Mouse (Mus musculus) embryonic facial prominence, embryonic 15.5 days (tissue): Measurements from ENCODE around the gene Sart1. TPM values are rescaled to one million over a fixed set of nuclear protein-coding genes. Genes with fewer than 3 reads are reported as not detected.

Experiments
- ATAC-seq: fragments of 200-750 bp; cut with Nextera tagmentation; 2 replicates; pipeline ENCODE4 v1.8.0; 2017; ENCODE audit warnings: low read depth, moderate TSS enrichment; ENCODE audit not compliant: insufficient number of reproducible peaks, low FRiP score, low TSS enrichment
- H3K27ac ChIP-seq: fragments of 300-500 bp; sonication (generic); replicated peaks from 2 replicates; pipeline ENCODE4 v1.5.1; 2015; ENCODE audit warnings: mild to moderate bottlenecking, inconsistent platforms
- H3K27me3 ChIP-seq: fragments of 300-500 bp; sonication (generic); 2 replicates; pipeline ENCODE4 v1.6.1; 2015; ENCODE audit warnings: inconsistent platforms
- H3K36me3 ChIP-seq: fragments of 300-500 bp; sonication (generic); 2 replicates; pipeline ENCODE4 v1.6.1; 2015; ENCODE audit warnings: mild to moderate bottlenecking, inconsistent platforms
- H3K4me1 ChIP-seq: fragments of 300-500 bp; sonication (generic); 2 replicates; pipeline ENCODE4 v1.6.1; 2015; ENCODE audit warnings: inconsistent platforms
- H3K4me2 ChIP-seq: fragments of 300-500 bp; sonication (generic); replicated peaks from 2 replicates; pipeline ENCODE4 v1.6.1; 2015; ENCODE audit warnings: mild to moderate bottlenecking, inconsistent platforms
- H3K4me3 ChIP-seq: fragments of 300-500 bp; sonication (generic); replicated peaks from 2 replicates; pipeline ENCODE4 v1.5.1; 2015; ENCODE audit warnings: mild to moderate bottlenecking, inconsistent platforms
- H3K9ac ChIP-seq: fragments of 300-500 bp; sonication (generic); 2 replicates; pipeline ENCODE4 v1.6.1; 2015; ENCODE audit warnings: inconsistent platforms
- H3K9me3 ChIP-seq: fragments of 300-500 bp; sonication (generic); replicated peaks from 2 replicates; pipeline ENCODE4 v1.6.1; 2016; ENCODE audit warnings: inconsistent platforms
- WGBS: fragments of 180-500 bp; shearing (Covaris S2); methylation state at CpG from one replicate; pipeline ENCODE4 v1.1.7; 2015; 5-methylcytosine and 5-hydroxymethylcytosine counted together
- polyA plus RNA-seq: library from polyadenylated mRNA; unstranded; fragments of >200 nt; fragmentation: Nextera tagmentation; extraction: Ambion mirVana; gene quantifications from 2 replicates; pipeline ENCODE4 v1.2.1, GENCODE M21; 2015

Sart1 gene
- polyA plus RNA-seq, 1 experiment from 2014 or later = 81.5 TPM

GRCm38 (mm10) chr19:5348064-5348463 is 40.4 kb downstream of the Sart1 start:
- Histone ChIP-seq H3K4me2 (no peak overlapping the region), H3K27me3 (no peaks in the 10 kb centered on the region; the same call in 1 of the 2 replicates), H3K9me3 (no peaks in the 10 kb centered on the region), H3K4me3 (no peak overlapping the region), H3K4me1 (peaks cover 7% of the 10 kb centered on the region), H3K36me3 (no peaks in the 10 kb centered on the region), H3K27ac (no peak overlapping the region), H3K9ac (no peak overlapping the region)
- peak; percentile 17; the same call in 1 of the 2 replicates for ATAC-seq
- 66% methylated on average over 6 of the region's 6 CpGs for WGBS

- Histone ChIP-seq H3K9me3 (no peaks in the 10 kb centered on the region), H3K4me1 (peaks cover 7% of the 10 kb centered on the region), H3K27ac (no peak overlapping the region), H3K4me2 (no peak overlapping the region), H3K27me3 (no peaks in the 10 kb centered on the region), H3K36me3 (no peaks in the 10 kb centered on the region), H3K9ac (no peak overlapping the region), H3K4me3 (no peak overlapping the region)
- ATAC-seq = no peak
- 66% methylated on average over 6 of the region's 6 CpGs for WGBS
These were observed 43.0 kb downstream of the Sart1 start for GRCm38 (mm10) chr19:5345297-5346131.

GRCm38 (mm10) chr19:5341360-5341759 is 47.1 kb downstream of the Sart1 start:
- Histone ChIP-seq H3K36me3 (no peaks in the 10 kb centered on the region), H3K4me1 (no peaks in the 10 kb centered on the region), H3K9me3 (no peaks in the 10 kb centered on the region), H3K27ac (no peak overlapping the region), H3K4me3 (no peak overlapping the region), H3K4me2 (no peak overlapping the region), H3K9ac (no peak overlapping the region), H3K27me3 (no peaks in the 10 kb centered on the region)
- WGBS = 90% methylated on average over 7 of the region's 7 CpGs
- no peak for ATAC-seq

- Histone ChIP-seq H3K4me1 (no peaks in the 10 kb centered on the region), H3K4me2 (no peak overlapping the region), H3K9ac (no peak overlapping the region), H3K27me3 (no peaks in the 10 kb centered on the region), H3K27ac (no peak overlapping the region), H3K4me3 (no peak overlapping the region), H3K36me3 (no peaks in the 10 kb centered on the region), H3K9me3 (no peaks in the 10 kb centered on the region)
- WGBS = 16% methylated on average over 5 of the region's 5 CpGs
- no peak for ATAC-seq
These were observed 50.5 kb downstream of the Sart1 start for GRCm38 (mm10) chr19:5337975-5338374.

- H3K27me3 ChIP-seq = no peaks in the 10 kb centered on the region
- H3K4me2 ChIP-seq = no peak within 1 kb of the TSS
- H3K4me1 ChIP-seq = no peaks in the 10 kb centered on the region
- H3K9me3 ChIP-seq = no peaks in the 10 kb centered on the region
- no peaks in the 10 kb centered on the region for H3K36me3 ChIP-seq
- H3K9ac ChIP-seq = no peak within 1 kb of the TSS
- H3K4me3 ChIP-seq = no peak within 1 kb of the TSS
- H3K27ac ChIP-seq = no peak within 1 kb of the TSS
- ATAC-seq = no peak
- WGBS = 90% methylated on average over 6 of the region's 6 CpGs
These were observed 53.1 kb downstream of the Sart1 start, which contains the start of gene Catsper1 for GRCm38 (mm10) chr19:5335441-5335840. Gene Catsper1, plus strand, starts transcription at chr19:5335741.

GRCm38 (mm10) chr19:5334741-5335140 is 53.8 kb downstream of the Sart1 start:
- ATAC-seq = no peak
- Histone ChIP-seq H3K27ac (no peak overlapping the region), H3K4me1 (no peaks in the 10 kb centered on the region), H3K4me3 (no peak overlapping the region), H3K9me3 (no peaks in the 10 kb centered on the region), H3K27me3 (no peaks in the 10 kb centered on the region), H3K4me2 (no peak overlapping the region), H3K36me3 (no peaks in the 10 kb centered on the region), H3K9ac (no peak overlapping the region)
- WGBS = 53% methylated on average over 5 of the region's 5 CpGs

GRCm38 (mm10) chr19:5327970-5328369 is 60.5 kb downstream of the Sart1 start:
- ATAC-seq = no peak
- no peaks in the 10 kb centered on the region for H3K27me3 ChIP-seq
- H3K9me3 ChIP-seq = no peaks in the 10 kb centered on the region
- 66% methylated on average over 19 of the region's 19 CpGs for WGBS
- no peak overlapping the region for H3K9ac ChIP-seq
- H3K4me2 ChIP-seq = no peak overlapping the region
- no peak overlapping the region for H3K27ac ChIP-seq
- H3K36me3 ChIP-seq = no peaks in the 10 kb centered on the region
- H3K4me3 ChIP-seq = no peak overlapping the region
- H3K4me1 ChIP-seq = no peaks in the 10 kb centered on the region

Other genes starting within 250 kb of the Sart1 start
- 25.1 and 30.6 TPM in 2 replicates for gene Pacs1, start 115.6 kb downstream of the Sart1 start, polyA plus RNA-seq
- 335 and 338 TPM in 2 replicates for gene Sf3b2, start 93.2 kb downstream of the Sart1 start, polyA plus RNA-seq
- gene Gal3st3, start 90.4 kb downstream of the Sart1 start, polyA plus RNA-seq = 4.2 and 5.8 TPM in 2 replicates
- not detected in 2 replicates for gene Catsper1, start 53.0 kb downstream of the Sart1 start, polyA plus RNA-seq
- 67.9 and 76.8 TPM in 2 replicates for gene Cst6, start 39.1 kb downstream of the Sart1 start, polyA plus RNA-seq
- gene Eif1ad, start 22.0 kb downstream of the Sart1 start, polyA plus RNA-seq = 48.6 and 55.1 TPM in 2 replicates
- gene Banf1, start 21.5 kb downstream of the Sart1 start, polyA plus RNA-seq = 399 and 402 TPM in 2 replicates
- gene Tsga10ip, start 13.8 kb upstream of the Sart1 start, polyA plus RNA-seq = 0.72 and 1.1 TPM in 2 replicates
- gene Drap1, start 36.3 kb upstream of the Sart1 start, polyA plus RNA-seq = 267 and 280 TPM in 2 replicates
- 67.4 and 72.3 TPM in 2 replicates for gene AI837181, start 36.4 kb upstream of the Sart1 start, polyA plus RNA-seq
- gene Fosl1, start 58.8 kb upstream of the Sart1 start, polyA plus RNA-seq = not detected in 2 replicates
- gene Ccdc85b, start 69.2 kb upstream of the Sart1 start, polyA plus RNA-seq = 8.0 and 8.9 TPM in 2 replicates
- gene Fibp, start 71.9 kb upstream of the Sart1 start, polyA plus RNA-seq = 114 and 125 TPM in 2 replicates
- gene Ctsw, start 79.8 kb upstream of the Sart1 start, polyA plus RNA-seq = 1.4 and 2.8 TPM in 2 replicates
- 219 and 226 TPM in 2 replicates for gene Efemp2, start 85.3 kb upstream of the Sart1 start, polyA plus RNA-seq
- 44.1 and 45.2 TPM in 2 replicates for gene Mus81, start 99.7 kb upstream of the Sart1 start, polyA plus RNA-seq
- gene Cfl1, start 101.8 kb upstream of the Sart1 start, polyA plus RNA-seq = 2,278 and 2,311 TPM in 2 replicates
- 0.16 TPM in 1 of 2 replicates, not detected in the other for gene 1700020D05Rik, start 115.1 kb upstream of the Sart1 start, polyA plus RNA-seq
- gene Snx32, start 121.8 kb upstream of the Sart1 start, polyA plus RNA-seq = 10.7 and 11.7 TPM in 2 replicates
- gene Ovol1, start 171.9 kb upstream of the Sart1 start, polyA plus RNA-seq = 22.1 and 23.3 TPM in 2 replicates
- 5.2 and 5.7 TPM in 2 replicates for gene Ap5b1, start 179.3 kb upstream of the Sart1 start, polyA plus RNA-seq
- gene Rnaseh2c, start 213.2 kb upstream of the Sart1 start, polyA plus RNA-seq = 122 and 126 TPM in 2 replicates
- 49.4 and 52.3 TPM in 2 replicates for gene Kat5, start 221.5 kb upstream of the Sart1 start, polyA plus RNA-seq
- gene Rela, start 248.8 kb upstream of the Sart1 start, polyA plus RNA-seq = 61.4 and 62.4 TPM in 2 replicates